Mouse (Mus musculus): ENCODE data around the gene Dirc2.

The Dirc2 gene

GRCm38 (mm10) chr16:35772598-35772997 is 3.4 kb upstream of the Dirc2 start:
- DNase-seq = no peak

GRCm38 (mm10) chr16:35771606-35772005 is 2.5 kb upstream of the Dirc2 start:
- no peak for DNase-seq

- DNase-seq = no peak
Observed at GRCm38 (mm10) chr16:35771141-35771540, 2.0 kb upstream of the Dirc2 start.

- DNase-seq = peak; percentile 94
Observed at GRCm38 (mm10) chr16:35769878-35770657, 912 bp upstream of the Dirc2 start, which contains the start of gene Hspbap1. TSS of gene Hspbap1 (plus strand) at chr16:35770375.

- no peak for DNase-seq
Observed at GRCm38 (mm10) chr16:35768469-35768784, 729 bp downstream of the Dirc2 start.

- no peak for DNase-seq
Observed at GRCm38 (mm10) chr16:35766366-35766765, 2.8 kb downstream of the Dirc2 start.

GRCm38 (mm10) chr16:35765449-35765848 is 3.7 kb downstream of the Dirc2 start:
- DNase-seq = no peak

- DNase-seq = no peak
Observed at GRCm38 (mm10) chr16:35764941-35765340, 4.2 kb downstream of the Dirc2 start.

- DNase-seq = no peak
Observed at GRCm38 (mm10) chr16:35763590-35764296, 5.4 kb downstream of the Dirc2 start.

- DNase-seq = no peak
Observed at GRCm38 (mm10) chr16:35759401-35759800, 9.8 kb downstream of the Dirc2 start.

GRCm38 (mm10) chr16:35756697-35757096 is 12.5 kb downstream of the Dirc2 start:
- DNase-seq = no peak

- no peak for DNase-seq
Observed at GRCm38 (mm10) chr16:35755502-35756334, 13.4 kb downstream of the Dirc2 start.

GRCm38 (mm10) chr16:35753926-35754325 is 15.2 kb downstream of the Dirc2 start:
- no peak for DNase-seq

GRCm38 (mm10) chr16:35751841-35752240 is 17.3 kb downstream of the Dirc2 start:
- no peak for DNase-seq

- DNase-seq = no peak
Observed at GRCm38 (mm10) chr16:35749385-35749784, 19.8 kb downstream of the Dirc2 start.

- DNase-seq = no peak
Observed at GRCm38 (mm10) chr16:35748237-35748603, 20.9 kb downstream of the Dirc2 start.

GRCm38 (mm10) chr16:35747417-35748236 is 21.5 kb downstream of the Dirc2 start:
- no peak for DNase-seq

- DNase-seq = no peak
Observed at GRCm38 (mm10) chr16:35742251-35742937, 26.8 kb downstream of the Dirc2 start.

- no peak for DNase-seq
Observed at GRCm38 (mm10) chr16:35741621-35742020, 27.5 kb downstream of the Dirc2 start.

GRCm38 (mm10) chr16:35740943-35741342 is 28.2 kb downstream of the Dirc2 start:
- no peak for DNase-seq

- DNase-seq = no peak
Observed at GRCm38 (mm10) chr16:35740357-35740756, 28.8 kb downstream of the Dirc2 start.

GRCm38 (mm10) chr16:35739548-35739947 is 29.6 kb downstream of the Dirc2 start:
- DNase-seq = no peak

All from kidney, adult 18-20 months (tissue).